Mouse (Mus musculus) midbrain, embryonic 14.5 days (tissue): ENCODE data around the gene Tfeb. TPM values are rescaled to one million over a fixed set of nuclear protein-coding genes. Genes with fewer than 3 reads are reported as not detected.

Experiments used
- ATAC-seq: fragments of 200-750 bp; cut with Nextera tagmentation; 2 replicates; pipeline ENCODE4 v1.8.0; 2017; ENCODE audit warnings: moderate number of reproducible peaks, moderate library complexity; ENCODE audit not compliant: low FRiP score, low TSS enrichment
- DNase-seq: peaks from one replicate; pipeline ENCODE4 v3.0.0-alpha.2; 2015
- H3K27ac ChIP-seq: fragments of 300-500 bp; sonication (generic); replicated peaks from 2 replicates; pipeline ENCODE4 v1.5.1; 2014; ENCODE audit warnings: mild to moderate bottlenecking, low read depth, low read length, moderate library complexity
- H3K27me3 ChIP-seq: fragments of 300-500 bp; sonication (generic); 2 replicates; pipeline ENCODE4 v1.6.1; 2014; ENCODE audit warnings: low read length, control low read depth, mixed read lengths; ENCODE audit not compliant: control insufficient read depth, insufficient read depth
- H3K36me3 ChIP-seq: fragments of 300-500 bp; sonication (generic); 2 replicates; pipeline ENCODE4 v1.6.1; 2014; ENCODE audit warnings: low read length, control low read depth; ENCODE audit not compliant: control insufficient read depth, insufficient read depth
- H3K4me1 ChIP-seq: fragments of 300-500 bp; sonication (generic); 2 replicates; pipeline ENCODE4 v1.6.1; 2014; ENCODE audit warnings: mild to moderate bottlenecking, antibody characterized with exemption, low read length, control low read depth; ENCODE audit not compliant: control insufficient read depth, insufficient read depth
- H3K4me2 ChIP-seq: fragments of 300-500 bp; sonication (generic); 2 replicates; pipeline ENCODE4 v1.6.1; 2014; ENCODE audit warnings: mild to moderate bottlenecking, low read length, moderate library complexity
- H3K4me3 ChIP-seq: fragments of 300-500 bp; sonication (generic); replicated peaks from 2 replicates; pipeline ENCODE4 v1.5.1; 2014; ENCODE audit warnings: low read depth, low read length
- H3K9ac ChIP-seq: fragments of 300-500 bp; sonication (generic); replicated peaks from 2 replicates; pipeline ENCODE4 v1.6.1; 2014; ENCODE audit warnings: mild to moderate bottlenecking, low read length, moderate library complexity
- H3K9me3 ChIP-seq: fragments of 300-500 bp; sonication (generic); 2 replicates; pipeline ENCODE4 v1.6.1; 2016; ENCODE audit warnings: low read length, control low read depth, mixed read lengths; ENCODE audit not compliant: control insufficient read depth
- WGBS: fragments of 180-500 bp; shearing (Covaris S2); extraction: QIAGEN DNeasy Blood & Tissue Kit; methylation state at CpG from one replicate; pipeline ENCODE4 v1.1.7; 2014; 5-methylcytosine and 5-hydroxymethylcytosine counted together
- polyA plus RNA-seq: library from polyadenylated mRNA; unstranded; fragments of >200 nt; fragmentation: Nextera tagmentation; extraction: Ambion mirVana; gene quantifications from 2 replicates; pipeline ENCODE4 v1.2.1, GENCODE M21; 2014

Tfeb gene
- polyA plus RNA-seq, 1 experiment from 2014 or later: 2.7 TPM

DNA sequence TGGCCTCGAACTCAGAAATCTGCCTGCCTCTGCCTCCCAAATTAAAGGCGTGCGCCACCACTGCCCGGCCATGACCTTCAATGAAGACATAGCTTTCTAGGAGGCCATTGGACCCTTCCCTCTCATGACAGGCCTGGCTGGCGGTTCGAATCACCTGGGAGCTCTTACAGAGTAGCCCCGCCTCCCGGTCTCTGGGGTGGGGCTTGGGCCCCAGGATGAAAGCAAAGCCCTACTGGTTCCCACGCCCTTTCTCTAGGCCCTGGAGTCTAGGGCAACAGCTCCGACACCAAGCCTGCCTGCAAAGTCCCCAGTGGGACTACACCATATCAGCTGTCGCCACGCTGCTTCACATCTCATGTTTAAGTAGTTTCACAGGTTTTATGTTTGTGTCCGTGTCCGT, 7.3 kb downstream of the Tfeb start:
- H3K9ac ChIP-seq: no peak overlapping the region
- no peak overlapping the region for H3K4me2 ChIP-seq
- no peak overlapping the region for H3K4me3 ChIP-seq
- H3K36me3 ChIP-seq: no peaks in the 10 kb centered on the region
- no peak for DNase-seq
- no peak for ATAC-seq
- H3K27me3 ChIP-seq: peaks cover under 1% of the 10 kb centered on the region
- H3K27ac ChIP-seq: no peak overlapping the region
- no peaks in the 10 kb centered on the region; the same call in 1 of the 2 replicates for H3K4me1 ChIP-seq
- H3K9me3 ChIP-seq: no peaks in the 10 kb centered on the region
- 92% methylated on average over 14 of the region's 14 CpGs for WGBS

DNA sequence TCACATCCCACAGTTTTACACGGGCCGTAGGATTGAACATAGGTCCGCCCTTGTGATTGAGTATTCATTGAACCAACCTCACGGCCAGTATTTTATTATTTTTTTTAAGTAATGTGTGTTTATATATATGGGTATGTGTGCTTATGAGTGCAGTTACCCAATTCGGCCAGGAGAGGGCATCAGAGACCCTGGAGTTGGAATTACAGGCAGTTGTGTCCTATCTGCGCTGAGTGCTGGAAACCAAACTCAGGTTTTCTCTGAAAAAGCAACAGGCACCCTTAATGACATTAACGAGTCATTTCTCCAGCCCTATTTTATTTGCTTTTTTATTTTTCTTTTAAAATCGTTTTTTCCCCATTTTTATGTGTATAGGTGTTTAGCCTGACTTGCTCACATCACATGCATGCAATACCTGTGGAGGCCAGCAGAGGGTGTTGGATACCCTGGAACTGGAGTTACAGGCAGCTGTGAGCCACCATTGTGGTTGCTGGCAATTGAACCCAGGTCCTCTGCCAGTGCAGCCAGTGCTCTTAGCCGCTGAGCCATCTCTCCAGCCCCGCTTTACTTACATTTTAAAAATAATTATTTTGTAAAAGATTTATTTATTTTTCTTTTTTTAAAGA, 8.0 kb downstream of the Tfeb start:
- DNase-seq (no peak), ATAC-seq (no peak)
- 90% methylated on average over 10 of the region's 10 CpGs for WGBS

DNA sequence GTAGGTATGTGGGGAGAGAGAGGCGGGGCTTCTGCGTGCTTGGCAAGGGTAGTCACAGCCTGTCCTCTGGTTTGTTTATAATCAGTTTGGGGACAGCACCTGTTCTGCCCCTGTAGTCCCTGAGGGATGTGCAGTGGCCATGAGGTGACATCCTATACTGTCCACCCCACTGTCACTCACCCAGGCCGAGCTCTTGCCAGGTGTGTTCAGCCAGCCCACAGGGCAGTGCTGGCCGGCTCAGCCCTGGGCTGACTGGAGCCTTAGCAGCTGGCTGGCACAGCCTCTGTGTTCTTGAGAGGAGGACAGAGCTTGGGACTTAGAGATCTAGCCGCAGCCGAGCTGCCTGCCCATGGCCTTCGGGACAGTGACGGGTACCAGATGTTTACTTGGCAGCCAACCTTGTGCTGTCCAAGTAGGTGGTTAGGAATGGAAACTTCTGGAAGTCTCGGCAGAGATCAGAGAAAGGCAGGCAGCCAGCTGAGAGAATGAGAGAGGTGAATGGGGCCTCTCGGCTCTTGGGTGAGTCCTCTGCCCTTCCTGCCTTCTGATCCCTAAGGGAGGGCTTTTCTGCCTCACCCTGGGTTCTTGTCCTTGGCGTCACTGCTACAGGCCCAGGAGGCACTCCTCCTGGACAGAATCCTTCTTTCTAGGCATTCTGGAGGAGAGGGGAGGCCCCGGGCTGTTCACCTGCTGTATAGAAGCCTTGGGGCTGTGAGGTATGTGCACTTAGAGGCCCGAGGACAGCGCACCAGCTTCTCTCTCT, 12.1 kb downstream of the Tfeb start:
- Histone ChIP-seq H3K27me3 (no peaks in the 10 kb centered on the region), H3K9ac (no peak overlapping the region), H3K9me3 (no peaks in the 10 kb centered on the region), H3K4me2 (no peak overlapping the region), H3K36me3 (no peaks in the 10 kb centered on the region), H3K4me1 (no peaks in the 10 kb centered on the region), H3K27ac (no peak overlapping the region), H3K4me3 (no peak overlapping the region)
- 77% methylated on average over 14 of the region's 14 CpGs for WGBS
- DNase-seq: no peak
- no peak for ATAC-seq

More for the DNA sequence above, 8.0 kb downstream of the Tfeb start:
- H3K4me3 ChIP-seq: no peak overlapping the region
- H3K9ac ChIP-seq: no peak overlapping the region
- H3K4me1 ChIP-seq: no peaks in the 10 kb centered on the region
- H3K27ac ChIP-seq: no peak overlapping the region
- H3K9me3 ChIP-seq: no peaks in the 10 kb centered on the region
- H3K36me3 ChIP-seq: no peaks in the 10 kb centered on the region
- no peaks in the 10 kb centered on the region for H3K27me3 ChIP-seq
- H3K4me2 ChIP-seq: no peak overlapping the region

DNA sequence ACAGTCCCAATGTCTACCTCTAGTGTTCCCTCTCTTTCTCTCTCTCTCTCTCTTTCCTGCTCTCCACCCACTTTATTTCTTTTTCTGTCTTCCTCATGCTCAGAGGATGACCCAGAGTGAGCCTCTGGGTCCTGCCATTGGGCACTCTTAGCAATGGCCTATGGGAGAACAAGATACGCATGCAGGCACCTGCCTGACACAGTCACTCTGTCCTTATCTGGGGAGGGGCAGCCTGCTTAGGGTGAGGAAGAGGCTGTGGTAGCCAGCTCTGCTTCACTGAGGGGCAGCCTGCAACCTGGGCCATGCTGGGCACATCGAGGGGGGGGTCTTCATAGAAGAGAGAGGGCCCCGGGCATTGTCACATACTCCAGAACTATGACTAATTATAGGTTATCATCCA, 12.8 kb downstream of the Tfeb start:
- Histone ChIP-seq H3K4me1 (no peaks in the 10 kb centered on the region), H3K9ac (no peak overlapping the region)
- WGBS: 79% methylated on average over 3 of the region's 3 CpGs

DNA sequence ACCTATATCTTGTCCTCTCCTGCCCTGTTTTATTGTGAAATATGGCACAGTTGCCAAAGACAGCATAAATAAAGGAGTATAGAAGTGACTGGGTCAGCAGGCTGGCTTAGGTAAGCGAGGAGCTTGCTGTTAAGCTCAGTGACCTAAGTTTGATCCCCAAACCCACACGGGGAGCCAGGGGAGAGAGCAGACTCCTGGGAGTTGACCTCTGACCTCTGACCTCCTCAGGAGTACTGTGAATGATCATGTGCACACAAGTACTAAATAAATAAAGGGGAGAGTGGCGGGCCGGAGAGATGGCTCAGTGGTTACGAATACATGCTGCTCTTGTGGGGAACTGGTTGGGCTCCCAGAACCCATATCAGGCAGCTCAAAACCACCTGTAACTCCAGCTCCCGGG, 13.3 kb downstream of the Tfeb start:
- Histone ChIP-seq H3K27me3 (no peaks in the 10 kb centered on the region), H3K4me2 (no peak overlapping the region), H3K9ac (no peak overlapping the region), H3K36me3 (no peaks in the 10 kb centered on the region), H3K4me3 (no peak overlapping the region), H3K4me1 (no peaks in the 10 kb centered on the region), H3K27ac (no peak overlapping the region), H3K9me3 (no peaks in the 10 kb centered on the region)
- ATAC-seq (no peak), DNase-seq (no peak)
- 60% methylated on average over 6 of the region's 6 CpGs for WGBS

More for the DNA sequence above, 12.8 kb downstream of the Tfeb start:
- no peak for ATAC-seq
- H3K4me3 ChIP-seq: no peak overlapping the region
- no peaks in the 10 kb centered on the region for H3K27me3 ChIP-seq
- no peaks in the 10 kb centered on the region for H3K36me3 ChIP-seq
- no peak overlapping the region for H3K4me2 ChIP-seq
- no peaks in the 10 kb centered on the region for H3K9me3 ChIP-seq
- H3K27ac ChIP-seq: no peak overlapping the region
- no peak for DNase-seq

DNA sequence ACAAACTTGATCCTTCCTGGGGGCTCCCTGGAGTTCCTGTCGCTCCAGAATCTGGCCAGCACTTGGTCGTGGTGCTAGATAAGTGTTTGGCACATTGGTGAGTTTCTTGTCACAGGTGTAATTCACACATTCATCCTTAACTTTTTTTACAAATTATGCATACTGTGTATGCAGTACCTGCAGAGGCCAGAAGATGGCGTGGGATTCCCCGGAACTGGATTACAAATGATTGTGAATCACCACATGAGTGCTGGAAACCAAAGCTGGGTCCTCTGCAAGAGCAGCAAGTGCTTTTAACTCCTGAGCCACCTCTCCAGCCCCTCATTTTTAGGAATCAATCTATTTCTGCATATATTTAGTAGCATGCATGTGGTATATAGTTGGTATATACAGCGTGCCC, 15.0 kb downstream of the Tfeb start:
- Histone ChIP-seq H3K9ac (no peak overlapping the region), H3K36me3 (no peaks in the 10 kb centered on the region), H3K4me3 (no peak overlapping the region), H3K27ac (no peak overlapping the region), H3K4me2 (no peak overlapping the region), H3K4me1 (no peaks in the 10 kb centered on the region), H3K27me3 (no peaks in the 10 kb centered on the region), H3K9me3 (no peaks in the 10 kb centered on the region)
- WGBS: 74% methylated on average over 5 of the region's 5 CpGs
- ATAC-seq (no peak), DNase-seq (no peak)

DNA sequence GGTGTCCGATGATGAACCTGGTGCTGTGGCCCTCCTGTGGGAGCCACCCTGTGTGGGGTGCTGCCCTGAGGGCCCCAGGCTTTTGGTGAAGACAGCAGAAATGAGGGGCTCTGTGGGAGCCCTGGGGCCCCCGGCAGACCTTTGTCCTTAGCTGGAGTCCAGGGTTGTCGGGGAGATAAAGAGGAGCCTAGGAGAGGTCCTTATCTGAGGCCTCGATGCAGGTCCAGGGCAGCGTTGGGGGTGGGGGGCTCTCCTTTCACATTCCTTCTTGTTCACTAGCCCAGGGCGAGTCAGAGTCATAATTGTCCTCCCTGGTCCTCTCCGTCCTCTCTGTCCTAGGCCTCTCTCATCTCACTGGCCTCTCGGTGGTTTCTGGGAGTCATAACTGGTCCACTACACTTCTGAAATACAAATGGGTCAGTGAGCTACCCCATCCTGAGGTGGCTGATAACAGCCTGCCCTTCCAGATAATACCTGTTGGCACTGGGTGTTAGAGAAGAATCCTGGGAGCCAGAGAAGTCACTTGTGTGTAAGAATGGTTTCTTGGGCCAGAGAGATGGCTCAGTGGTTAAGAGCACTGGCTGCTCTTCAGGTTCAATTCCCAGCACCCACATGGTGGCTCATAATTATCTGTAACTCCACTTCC, 16.4 kb downstream of the Tfeb start:
- no peak overlapping the region for H3K4me2 ChIP-seq
- no peak overlapping the region for H3K4me3 ChIP-seq
- H3K9me3 ChIP-seq: no peaks in the 10 kb centered on the region
- 79% methylated on average over 8 of the region's 8 CpGs for WGBS
- H3K4me1 ChIP-seq: no peaks in the 10 kb centered on the region
- DNase-seq: no peak
- no peaks in the 10 kb centered on the region for H3K36me3 ChIP-seq
- no peak for ATAC-seq
- no peak overlapping the region for H3K9ac ChIP-seq
- H3K27me3 ChIP-seq: no peaks in the 10 kb centered on the region
- no peak overlapping the region for H3K27ac ChIP-seq

DNA sequence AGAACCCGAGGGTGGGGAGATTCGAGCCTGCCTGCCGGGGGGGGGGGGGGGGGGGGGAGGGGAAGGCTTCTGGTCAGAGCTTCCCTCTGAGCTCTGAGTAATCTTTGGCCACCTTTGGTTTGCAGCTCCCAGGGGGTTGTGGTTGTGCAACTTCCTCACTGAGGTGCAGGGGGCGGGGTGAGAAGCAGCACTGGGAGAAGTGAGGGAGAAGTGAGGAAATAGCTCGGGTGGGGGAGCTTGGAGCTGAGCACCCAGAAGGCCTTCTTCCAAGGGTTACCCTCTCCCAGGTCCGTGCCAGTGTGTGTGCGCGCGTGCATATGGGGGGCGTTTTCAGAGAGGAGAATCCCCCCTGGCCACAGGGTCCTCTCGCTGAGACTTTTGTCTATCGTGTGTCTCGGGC, 17.4 kb downstream of the Tfeb start:
- no peaks in the 10 kb centered on the region for H3K36me3 ChIP-seq
- no peak for ATAC-seq
- WGBS: 75% methylated on average over 13 of the region's 13 CpGs

More for the DNA sequence above, 17.4 kb downstream of the Tfeb start:
- no peak for DNase-seq
- Histone ChIP-seq H3K4me1 (no peaks in the 10 kb centered on the region), H3K27ac (no peak overlapping the region), H3K4me2 (no peak overlapping the region), H3K27me3 (no peaks in the 10 kb centered on the region), H3K9ac (no peak overlapping the region), H3K4me3 (no peak overlapping the region), H3K9me3 (no peaks in the 10 kb centered on the region)
